In genomic region chr1:168137890-168138289, GRCm38 (mm10) we compare ENCODE assay signal across 28 mouse cellular contexts.
"Had no signal": no experiment of that assay in that cellular context is flagged by ENCODE, and none has a peak within 500 bp of the region (broad histone marks: within the 10 kb centered on the region; RNA-seq: fewer than 3 reads in every experiment).

No protein-coding gene starts in this region.

- H3K9ac ChIP-seq: embryonic facial prominence, embryonic 12.5 days; embryonic facial prominence, embryonic 13.5 days; embryonic facial prominence, embryonic 15.5 days; forebrain, embryonic 12.5 days; forebrain, embryonic 15.5 days; forebrain, postnatal 0 days had no signal

- H3K27ac ChIP-seq: embryonic facial prominence, embryonic 10.5 days; embryonic facial prominence, embryonic 12.5 days; embryonic facial prominence, embryonic 13.5 days; embryonic facial prominence, embryonic 15.5 days; forebrain, embryonic 10.5 days; forebrain, embryonic 12.5 days; forebrain, embryonic 15.5 days; gastrocnemius, adult 2 months; heart, adult 2 months had no signal

- H3K36me3 ChIP-seq: embryonic facial prominence, embryonic 10.5 days; embryonic facial prominence, embryonic 12.5 days; embryonic facial prominence, embryonic 13.5 days; embryonic facial prominence, embryonic 15.5 days; forebrain, embryonic 10.5 days; forebrain, embryonic 12.5 days; forebrain, embryonic 15.5 days had no signal

- H3K4me3 ChIP-seq: embryonic facial prominence, embryonic 10.5 days; embryonic facial prominence, embryonic 12.5 days; embryonic facial prominence, embryonic 13.5 days; embryonic facial prominence, embryonic 15.5 days; erythroblast, embryonic 14.5 days; forebrain, embryonic 10.5 days; forebrain, embryonic 12.5 days; forebrain, embryonic 15.5 days; gastrocnemius, adult 2 months; heart, adult 2 months had no signal

- H3K27me3 ChIP-seq: embryonic facial prominence, embryonic 12.5 days; embryonic facial prominence, embryonic 13.5 days; embryonic facial prominence, embryonic 15.5 days; forebrain, embryonic 12.5 days; forebrain, embryonic 15.5 days had no signal

- DNase-seq: cerebellum, adult 2 months; cerebellum, adult 8-10 months; cerebellum, adult 9-10 months; cerebellum, adult 9-11 months; cerebellum, postnatal 10 days; cerebellum, postnatal 14 days; cerebellum, postnatal 25 days; cerebellum, postnatal 36 days; embryo, embryonic 11 days; forebrain, postnatal 0 days; gastrocnemius, adult 2 months; gastrocnemius, postnatal 10 days; gastrocnemius, postnatal 14 days; gastrocnemius, postnatal 25 days; gastrocnemius, postnatal 36 days; heart, adult 11 months; heart, adult 18-20 months; heart, adult 2 months had no signal

- H3K9me3 ChIP-seq: embryonic facial prominence, embryonic 10.5 days; embryonic facial prominence, embryonic 12.5 days; embryonic facial prominence, embryonic 13.5 days; embryonic facial prominence, embryonic 15.5 days; forebrain, embryonic 10.5 days; forebrain, embryonic 12.5 days; forebrain, embryonic 15.5 days had no signal

- ATAC-seq: forebrain, embryonic 14.5 days; forebrain, embryonic 15.5 days; forebrain, embryonic 16.5 days; forebrain, postnatal 0 days had no signal

- H3K4me2 ChIP-seq: embryonic facial prominence, embryonic 12.5 days; embryonic facial prominence, embryonic 13.5 days; embryonic facial prominence, embryonic 15.5 days; forebrain, embryonic 12.5 days; forebrain, embryonic 15.5 days had no signal

- H3K4me1 ChIP-seq: embryonic facial prominence, embryonic 10.5 days; embryonic facial prominence, embryonic 12.5 days; embryonic facial prominence, embryonic 13.5 days; embryonic facial prominence, embryonic 15.5 days; forebrain, embryonic 15.5 days had no signal
